Mouse (Mus musculus) gastrocnemius, postnatal 14 days (tissue): ENCODE results near the gene Smad3. TPM values are rescaled to one million over a fixed set of nuclear protein-coding genes. Genes with fewer than 3 reads are reported as not detected.
A peak's percentile ranks its signal among the peaks of the same experiment; 100 is the strongest.

Experiments
- DNase-seq: peaks from one replicate; pipeline ENCODE4 v3.0.0; 2021; ENCODE audit warnings: mixed read lengths
- intact Hi-C: fragments of 180-260 bp; cut with DNase I; formaldehyde crosslinking; loops from one replicate; pipeline ENCODE4 v1.15.1; 2025; ENCODE audit warnings: low total_unique reads
- total RNA-seq, 2 experiments: library from RNA; stranded (reverse); gene quantifications; 2 replicates each; pipeline ENCODE4 v1.2.3; 2021

The Smad3 gene
- total RNA-seq, 2 experiments from 2014 or later = 39.3 to 40.2 TPM

DNA sequence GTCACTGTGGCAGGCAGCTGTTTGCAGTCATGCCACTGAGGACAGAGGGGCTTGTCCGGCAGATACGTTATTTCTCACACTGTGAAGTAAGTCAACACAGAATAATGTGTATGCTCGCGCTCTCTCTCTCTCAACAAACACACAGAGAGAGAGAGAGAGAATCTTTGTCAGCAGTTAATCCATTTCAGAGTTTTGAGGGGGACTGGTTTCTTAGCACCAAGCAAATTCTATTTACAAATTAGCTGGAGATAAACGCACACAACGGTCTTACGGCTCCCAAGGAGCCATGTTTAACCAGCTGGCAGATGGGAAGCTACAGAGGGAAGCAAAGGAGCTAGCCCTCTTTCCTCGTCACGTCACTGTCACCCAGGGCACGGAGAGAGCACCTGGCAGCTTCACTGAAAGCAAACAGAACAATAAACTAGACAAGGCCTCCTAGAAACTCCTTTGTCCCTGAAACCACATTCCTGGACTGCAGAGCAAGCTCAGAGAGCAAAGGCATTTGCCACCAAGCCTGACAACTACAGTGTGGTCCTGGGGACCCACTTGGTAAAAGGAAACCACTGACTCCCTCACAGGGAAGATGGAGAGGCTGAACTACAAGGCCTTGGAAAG lies 7.3 kb downstream of the Smad3 start:
- intact Hi-C loops = loop anchor here (5.0 to 10.0 kb wide), 2 partner anchors 43 to 86 kb away; no protein-coding TSS in a partner anchor

GRCm38 (mm10) chr9:63749296-63749915 lies 8.4 kb downstream of the Smad3 start:
- intact Hi-C loops = no loop called here
- no peak for DNase-seq

More for the DNA sequence above, 7.3 kb downstream of the Smad3 start:
- DNase-seq = no peak

DNA sequence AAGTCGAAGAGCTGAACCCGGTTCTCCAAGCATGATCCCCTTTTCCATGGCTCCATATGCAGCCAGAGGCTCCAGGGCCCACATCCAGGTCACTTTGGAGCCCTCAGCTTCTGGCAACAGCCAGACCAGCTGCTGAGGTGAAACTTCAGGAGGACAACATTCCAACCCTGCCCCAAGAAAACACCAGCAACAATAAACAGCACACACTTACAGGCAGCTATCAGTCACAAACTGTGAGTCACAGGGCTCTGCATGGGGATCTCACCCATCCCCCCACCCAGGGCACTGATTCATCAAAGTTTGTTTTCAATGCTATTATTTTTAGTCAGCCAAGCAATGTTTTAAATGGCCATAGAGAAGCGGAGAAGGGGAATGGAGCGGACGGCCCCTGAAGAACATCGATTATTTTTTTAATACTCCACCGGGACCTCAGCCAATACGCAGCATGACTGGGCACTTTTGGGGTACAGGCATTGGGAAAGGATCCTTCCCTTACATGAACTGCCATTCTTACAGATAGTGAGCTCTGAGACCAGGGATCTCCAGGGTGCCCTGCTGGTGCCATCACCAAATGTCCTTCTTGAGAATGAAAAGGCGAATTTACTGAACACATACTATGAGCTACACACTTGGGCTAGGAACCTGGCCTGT lies 10.0 kb downstream of the Smad3 start:
- intact Hi-C loops = no loop called here
- no peak for DNase-seq

DNA sequence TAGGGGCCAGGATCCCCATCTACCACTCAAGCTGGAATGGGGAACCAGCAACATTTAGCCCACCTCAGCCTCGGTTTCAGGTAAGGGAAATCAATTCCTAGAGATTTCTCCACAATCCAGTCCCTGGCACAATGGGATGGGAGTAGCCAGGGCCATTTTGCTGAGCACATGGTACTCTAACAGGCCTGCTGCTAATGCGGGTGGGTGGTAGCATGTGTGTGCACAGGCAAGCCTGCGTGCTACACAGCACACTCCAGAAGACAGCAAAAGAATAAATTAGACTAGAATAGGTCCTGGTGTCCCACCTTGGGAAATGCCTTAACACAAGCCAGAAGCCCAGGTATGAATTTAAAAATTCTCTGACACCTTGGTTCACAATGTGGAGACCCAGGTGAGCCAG lies 10.8 kb downstream of the Smad3 start:
- DNase-seq = no peak
- intact Hi-C loops = no loop called here

GRCm38 (mm10) chr9:63745821-63746632 lies 11.8 kb downstream of the Smad3 start:
- intact Hi-C loops = no loop called here
- peak; percentile 36 for DNase-seq

DNA sequence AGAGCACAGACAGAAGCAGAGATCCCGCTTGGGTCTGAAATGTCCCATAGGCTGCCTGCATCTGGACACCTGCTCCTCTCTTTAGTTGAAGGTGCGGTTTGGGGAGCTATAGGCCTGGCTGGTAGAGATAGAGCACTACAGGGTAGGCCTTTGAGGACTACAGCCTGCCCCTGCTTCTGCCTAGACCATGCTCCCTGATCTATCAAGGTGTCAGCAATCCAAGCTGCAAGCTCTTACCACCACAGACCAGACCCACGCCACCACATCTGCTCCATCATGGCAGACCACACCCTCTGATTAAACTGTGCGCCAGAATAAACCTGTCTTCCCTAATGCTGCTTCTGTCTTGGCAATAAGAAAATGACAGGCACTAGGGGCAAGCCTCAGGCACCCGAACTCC lies 13.2 kb downstream of the Smad3 start:
- intact Hi-C loops = no loop called here
- no peak for DNase-seq

DNA sequence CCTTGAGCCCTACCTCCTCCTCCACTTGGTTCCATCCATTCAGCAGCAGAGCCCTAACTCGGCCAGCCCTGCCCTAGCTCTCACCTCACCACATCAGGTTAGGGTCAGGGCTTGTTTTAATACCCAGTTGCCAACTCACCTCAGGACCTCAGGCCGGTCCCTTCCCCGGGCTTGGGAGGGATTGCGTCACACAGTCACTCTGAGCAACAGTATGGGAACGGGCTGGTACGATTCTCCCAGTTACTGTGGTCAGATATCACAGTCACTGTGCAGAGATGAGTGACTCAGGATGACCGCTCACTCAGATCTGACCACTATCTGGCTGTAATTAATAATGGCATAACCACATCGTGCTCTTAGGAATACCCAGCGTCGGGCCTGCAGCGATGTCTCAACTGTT lies 14.0 kb downstream of the Smad3 start:
- no peak for DNase-seq

DNA sequence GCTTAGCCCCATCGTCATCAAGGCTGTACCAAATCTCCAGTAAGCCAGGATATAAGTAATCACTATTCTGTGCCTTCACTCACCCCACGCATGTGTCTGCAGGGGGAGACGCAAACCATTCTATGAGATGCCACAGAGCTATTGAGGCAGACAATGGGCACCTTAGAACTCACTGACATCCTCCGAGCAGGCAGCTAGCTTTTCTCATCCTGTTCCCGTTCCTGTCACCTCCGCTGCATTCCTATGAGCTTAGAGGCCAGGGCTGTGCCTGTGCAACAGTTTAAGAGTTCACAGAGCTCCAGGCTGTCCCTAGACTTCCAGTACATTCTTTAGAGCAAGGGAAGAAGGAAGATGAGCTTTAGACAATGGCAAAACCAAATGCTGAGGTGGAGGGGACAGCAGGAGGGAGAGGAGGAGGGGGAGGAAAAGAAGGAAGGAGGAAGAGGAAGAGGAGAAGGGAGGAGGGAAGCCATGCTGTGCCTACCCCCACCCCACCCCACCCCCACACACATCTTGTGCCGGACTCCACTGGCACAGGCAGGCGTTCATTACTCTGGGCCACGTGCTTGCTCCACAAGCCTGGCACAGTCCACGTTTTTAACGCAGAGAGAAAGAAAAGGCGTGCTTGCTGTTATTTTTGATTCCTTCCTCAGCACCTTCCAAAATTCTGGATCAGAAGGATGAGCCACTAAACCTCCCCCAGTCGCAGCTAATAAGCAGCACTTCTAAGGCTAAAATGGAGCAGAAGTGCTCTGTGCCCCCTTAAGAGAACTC lies 14.7 kb downstream of the Smad3 start:
- intact Hi-C loops = no loop called here

More for the DNA sequence above, 14.0 kb downstream of the Smad3 start:
- intact Hi-C loops = no loop called here

GRCm38 (mm10) chr9:63742318-63742717 lies 15.5 kb downstream of the Smad3 start:
- intact Hi-C loops = no loop called here
- no peak for DNase-seq

More for the DNA sequence above, 14.7 kb downstream of the Smad3 start:
- DNase-seq = no peak

GRCm38 (mm10) chr9:63741792-63742191 lies 16.0 kb downstream of the Smad3 start:
- no peak for DNase-seq

DNA sequence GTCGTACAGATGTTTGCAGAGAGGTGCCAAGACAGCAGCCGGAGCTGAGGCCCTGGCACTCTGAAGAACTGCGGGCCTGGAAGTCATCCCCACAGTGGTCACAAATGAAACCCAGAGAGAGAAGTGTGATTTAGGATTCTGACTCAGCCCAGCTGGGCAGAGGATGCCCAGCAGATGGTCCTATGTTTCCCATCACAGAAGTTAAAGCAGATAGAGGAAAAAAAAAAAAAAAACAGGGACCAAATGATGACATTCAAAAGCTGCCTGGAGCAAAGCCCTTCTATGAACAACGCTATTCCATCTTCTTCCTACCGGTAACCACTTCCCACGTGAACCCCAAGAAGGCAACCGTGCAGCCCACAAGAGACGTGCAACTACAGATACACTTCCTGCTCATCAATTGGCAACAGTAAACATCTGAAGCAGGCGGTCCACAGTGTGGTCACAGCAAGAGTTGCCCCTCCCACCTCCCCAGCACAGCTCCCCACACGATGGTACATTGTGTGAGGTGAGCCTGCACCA lies 17.4 kb downstream of the Smad3 start:
- intact Hi-C loops = no loop called here
- no peak for DNase-seq

More at GRCm38 (mm10) chr9:63741792-63742191, 16.0 kb downstream of the Smad3 start:
- intact Hi-C loops = no loop called here

DNA sequence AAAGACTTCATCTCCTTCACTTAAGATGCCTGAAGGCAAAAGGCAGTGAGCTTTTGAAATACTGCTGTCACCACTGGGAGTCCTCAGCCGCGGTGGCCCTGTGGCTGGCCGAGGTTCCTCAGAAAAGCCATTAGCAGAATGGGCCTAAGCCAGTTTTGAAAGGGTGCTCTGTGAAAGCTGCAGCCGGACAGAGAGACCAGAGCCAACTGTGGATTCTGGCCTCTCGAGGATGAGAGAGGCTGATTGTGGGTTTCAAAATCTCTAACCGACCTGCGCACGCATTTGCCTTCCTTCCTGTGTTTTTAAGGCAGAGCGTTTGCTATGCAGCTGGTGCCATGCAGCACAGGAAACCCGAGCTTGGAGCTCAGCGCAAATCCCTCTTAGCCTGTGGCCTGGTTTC lies 19.0 kb downstream of the Smad3 start:
- no peak for DNase-seq
- intact Hi-C loops = no loop called here

DNA sequence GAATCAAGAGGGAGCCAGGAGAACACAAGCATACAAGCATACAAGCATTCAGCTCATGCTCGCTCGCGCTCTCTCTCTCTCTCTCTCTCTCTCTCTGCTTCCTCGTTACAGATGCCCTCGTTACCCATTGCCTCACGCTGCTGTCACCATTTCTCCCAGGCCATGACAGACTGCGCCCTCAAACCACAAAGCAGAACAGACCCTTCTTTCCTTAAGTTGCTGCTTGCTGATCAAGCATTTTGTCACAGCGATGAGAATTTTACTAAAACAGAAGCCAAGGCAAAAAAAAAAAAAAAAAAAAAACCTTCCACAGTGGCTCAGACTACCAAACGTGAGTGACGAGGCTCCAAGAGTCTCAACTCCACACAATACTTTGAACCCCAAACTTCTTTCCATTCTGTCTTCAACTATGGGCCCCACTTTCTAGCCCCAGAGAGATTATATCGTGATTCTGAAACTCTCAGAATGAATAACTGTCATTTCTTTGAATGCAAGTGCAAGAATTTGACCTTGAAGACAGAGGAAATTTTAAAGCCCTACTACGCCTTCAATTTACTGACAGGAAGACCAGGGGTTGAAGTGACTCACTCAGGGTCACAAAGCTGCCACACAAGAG lies 19.6 kb downstream of the Smad3 start:
- DNase-seq = no peak
- intact Hi-C loops = no loop called here

DNA sequence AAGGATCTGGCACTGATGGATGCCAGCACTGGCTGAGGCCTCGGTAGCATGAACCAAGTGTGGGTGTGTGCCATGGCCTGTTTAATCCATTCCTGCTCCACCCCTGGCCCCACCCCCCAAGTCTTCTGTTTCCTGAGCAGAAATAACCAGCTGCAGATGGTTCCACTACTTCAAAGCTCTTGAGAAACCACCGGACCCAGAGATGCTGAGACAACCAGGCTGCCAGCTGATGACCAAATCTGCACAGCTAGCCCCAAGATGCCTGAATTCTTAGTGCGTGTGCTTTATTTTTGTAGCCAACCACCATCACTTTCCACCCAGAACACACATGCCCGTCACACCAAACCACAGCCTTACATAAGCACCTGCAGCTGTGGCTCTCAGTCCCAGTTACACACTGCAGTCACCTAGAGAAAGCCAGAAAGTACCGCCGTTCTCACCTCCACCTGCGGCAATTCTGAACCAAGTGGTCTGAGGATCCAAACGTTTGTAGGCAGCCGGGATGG lies 20.3 kb downstream of the Smad3 start:
- intact Hi-C loops = no loop called here
- DNase-seq = peak; percentile 72

DNA sequence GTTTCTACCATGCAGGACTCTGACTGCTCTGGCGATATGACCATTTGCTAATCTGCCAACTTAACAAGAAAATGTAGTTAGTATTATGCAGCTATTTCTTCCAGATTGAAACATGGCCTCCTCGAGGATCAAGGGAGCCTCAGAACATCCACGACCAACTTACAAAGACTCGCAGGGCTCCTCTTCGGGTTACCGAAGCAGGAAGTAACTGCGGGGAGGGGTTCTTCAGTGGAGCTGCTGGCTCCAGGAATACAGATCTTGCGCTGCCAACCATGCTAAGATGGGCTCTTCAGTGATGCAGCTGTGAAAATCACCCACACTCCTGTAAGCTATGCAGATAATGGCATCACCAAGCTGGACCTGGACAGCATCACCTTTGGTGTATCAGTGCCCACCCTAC lies 23.5 kb downstream of the Smad3 start:
- intact Hi-C loops = no loop called here
- DNase-seq = no peak

DNA sequence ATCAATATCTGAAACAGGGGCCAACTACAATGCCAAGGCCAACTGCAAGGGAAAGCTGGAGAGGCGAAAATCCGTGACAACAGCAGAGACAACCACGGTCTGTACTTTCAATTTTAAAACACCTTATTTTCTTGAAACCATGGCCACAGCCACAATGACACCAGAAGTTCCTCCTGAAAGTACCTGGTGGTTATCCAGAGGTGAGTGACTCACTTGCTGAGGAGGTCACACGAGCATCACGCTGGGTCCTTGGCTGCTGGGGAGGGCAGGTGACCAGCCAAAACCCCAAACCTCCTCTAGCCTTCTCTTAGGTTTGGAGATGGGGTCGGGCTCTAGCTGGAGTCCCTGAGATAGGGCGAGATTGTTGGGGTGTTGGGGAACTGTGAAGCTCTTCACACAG lies 25.1 kb downstream of the Smad3 start:
- DNase-seq = no peak
- intact Hi-C loops = no loop called here

DNA sequence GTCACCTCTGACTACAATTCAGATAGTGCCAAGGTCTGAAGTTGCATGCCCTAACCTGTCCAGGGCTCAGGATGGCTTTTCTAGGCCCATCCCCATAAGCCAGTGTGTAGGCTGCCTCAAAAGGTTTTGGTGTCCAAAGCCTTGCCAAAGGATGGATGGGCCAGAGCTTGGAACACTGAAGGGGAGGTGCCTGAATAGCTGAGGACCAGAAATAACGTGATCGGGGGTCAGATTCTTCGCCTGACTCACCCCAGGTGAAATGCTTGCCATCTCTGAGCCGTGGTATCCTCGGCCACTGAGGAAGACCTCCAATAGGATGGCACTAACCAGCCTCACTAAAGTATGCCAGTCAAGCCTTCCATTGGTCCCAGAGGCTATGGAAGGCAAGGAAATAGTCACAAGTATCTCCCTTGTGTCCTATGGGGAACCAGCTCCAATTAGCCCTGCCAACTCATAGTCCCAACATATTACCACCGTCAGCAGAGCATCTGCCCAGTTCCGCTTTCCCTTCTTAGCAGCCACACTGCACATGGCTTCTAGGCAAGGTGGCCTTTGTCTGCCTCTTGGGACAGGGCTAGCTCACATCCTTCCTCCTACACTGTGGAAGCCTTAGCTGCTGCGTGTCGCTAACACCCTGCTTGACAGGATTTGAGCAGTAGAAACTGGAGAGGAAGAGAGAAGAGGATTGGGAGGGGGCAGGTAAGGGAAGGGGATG lies 26.5 kb downstream of the Smad3 start:
- no peak for DNase-seq

DNA sequence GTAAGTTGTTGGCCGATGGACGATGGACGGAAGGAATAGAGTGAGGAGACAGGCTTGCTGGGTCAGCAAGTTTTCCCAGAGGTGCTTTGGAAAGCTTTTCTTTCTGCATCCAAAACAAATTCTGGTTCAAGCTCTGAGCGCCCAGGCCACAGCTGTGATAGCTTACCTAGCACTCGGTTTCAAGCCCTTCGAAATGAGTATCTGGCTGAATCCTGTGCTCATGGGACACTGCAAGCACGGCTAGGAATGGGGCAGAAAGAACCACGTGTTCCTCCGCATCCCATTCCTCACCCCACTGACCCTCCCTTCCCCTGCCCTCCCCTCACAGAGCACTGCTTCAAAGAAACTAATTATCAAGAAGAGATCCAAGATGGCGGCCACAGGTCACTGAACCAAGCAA lies 28.8 kb downstream of the Smad3 start:
- intact Hi-C loops = no loop called here

More for the DNA sequence above, 26.5 kb downstream of the Smad3 start:
- intact Hi-C loops = no loop called here

More for the DNA sequence above, 28.8 kb downstream of the Smad3 start:
- no peak for DNase-seq
